Mouse (Mus musculus) layer of hippocampus, postnatal 14 days (tissue): ENCODE results near the gene Skp2. TPM values are rescaled to one million over a fixed set of nuclear protein-coding genes. Genes with fewer than 3 reads are reported as not detected.

ENCODE experiments used
- DNase-seq, 2 experiments: peaks; one replicate each; pipeline ENCODE4 v3.0.0; 2021 to 2022; ENCODE audit warnings: low spot score in 2 of 2, mixed read lengths in 1 of 2
- total RNA-seq, 2 experiments: library from RNA; stranded (reverse); gene quantifications; 2 replicates each; pipeline ENCODE4 v1.2.3; 2021

The Skp2 gene
- total RNA-seq, 2 experiments from 2014 or later: 4.9 to 5.7 TPM

GRCm38 (mm10) chr15:9114599-9114998 lies 40.6 kb downstream of the Skp2 start:
- no peak for DNase-seq

- no peak for DNase-seq
Observed at GRCm38 (mm10) chr15:9114131-9114530, 41.1 kb downstream of the Skp2 start.

GRCm38 (mm10) chr15:9113556-9113955 lies 41.7 kb downstream of the Skp2 start:
- DNase-seq: no peak

GRCm38 (mm10) chr15:9111648-9112047 lies 43.6 kb downstream of the Skp2 start:
- DNase-seq: no peak

- DNase-seq: no peak
Observed at GRCm38 (mm10) chr15:9110526-9111347, 44.5 kb downstream of the Skp2 start.

GRCm38 (mm10) chr15:9106303-9107074 lies 48.7 kb downstream of the Skp2 start:
- DNase-seq: no peak

- DNase-seq: peak in 1 of 2 experiments; percentile 21
Observed at GRCm38 (mm10) chr15:9100446-9101077, 54.7 kb downstream of the Skp2 start.

- no peak for DNase-seq
Observed at GRCm38 (mm10) chr15:9096865-9097264, 58.4 kb downstream of the Skp2 start.

- DNase-seq: peak; percentile 26 to 49
Observed at GRCm38 (mm10) chr15:9094366-9094750, 60.9 kb downstream of the Skp2 start.

- no peak for DNase-seq
Observed at GRCm38 (mm10) chr15:9093598-9094365, 61.4 kb downstream of the Skp2 start.

GRCm38 (mm10) chr15:9090662-9091061 lies 64.6 kb downstream of the Skp2 start:
- DNase-seq: no peak

GRCm38 (mm10) chr15:9089136-9089720 lies 66.0 kb downstream of the Skp2 start:
- DNase-seq: no peak

GRCm38 (mm10) chr15:9088683-9089072 lies 66.5 kb downstream of the Skp2 start:
- no peak for DNase-seq

GRCm38 (mm10) chr15:9087895-9088682 lies 67.1 kb downstream of the Skp2 start:
- DNase-seq: no peak

GRCm38 (mm10) chr15:9087421-9087820 lies 67.8 kb downstream of the Skp2 start:
- no peak for DNase-seq

- DNase-seq: no peak
Observed at GRCm38 (mm10) chr15:9086813-9087212, 68.4 kb downstream of the Skp2 start.

- no peak for DNase-seq
Observed at GRCm38 (mm10) chr15:9082753-9083152, 72.5 kb downstream of the Skp2 start.

GRCm38 (mm10) chr15:9081294-9081693 lies 73.9 kb downstream of the Skp2 start:
- DNase-seq: no peak

GRCm38 (mm10) chr15:9080206-9080605 lies 75.0 kb downstream of the Skp2 start:
- no peak for DNase-seq

- no peak for DNase-seq
Observed at GRCm38 (mm10) chr15:9079626-9080025, 75.6 kb downstream of the Skp2 start.
